Mouse (Mus musculus) brain, embryonic 14.5 days (tissue): ENCODE measurements around the gene Adam30.

ENCODE experiments used
- CTCF ChIP-seq: fragments of 200-500 bp; IDR thresholded peaks from 2 replicates; pipeline ENCODE4 v1.5.1; 2012; ENCODE audit warnings: inconsistent platforms, mild to moderate bottlenecking, moderate library complexity, borderline replicate concordance; ENCODE audit not compliant: insufficient read depth, insufficient read length; ENCODE audit errors: extremely low read depth
- POLR2A ChIP-seq: fragments of 200-500 bp; IDR thresholded peaks from 2 replicates; pipeline ENCODE4 v1.6.1; 2012; ENCODE audit warnings: mild to moderate bottlenecking, inconsistent platforms, borderline replicate concordance; ENCODE audit not compliant: poor library complexity, insufficient read depth, insufficient read length, severe bottlenecking; ENCODE audit errors: extremely low read depth

- TF ChIP-seq CTCF (no peak), POLR2A (no peak)
Observed at GRCm38 (mm10) chr3:98151016-98151415, 9.4 kb upstream of the Adam30 start.
